In the genomic region with DNA sequence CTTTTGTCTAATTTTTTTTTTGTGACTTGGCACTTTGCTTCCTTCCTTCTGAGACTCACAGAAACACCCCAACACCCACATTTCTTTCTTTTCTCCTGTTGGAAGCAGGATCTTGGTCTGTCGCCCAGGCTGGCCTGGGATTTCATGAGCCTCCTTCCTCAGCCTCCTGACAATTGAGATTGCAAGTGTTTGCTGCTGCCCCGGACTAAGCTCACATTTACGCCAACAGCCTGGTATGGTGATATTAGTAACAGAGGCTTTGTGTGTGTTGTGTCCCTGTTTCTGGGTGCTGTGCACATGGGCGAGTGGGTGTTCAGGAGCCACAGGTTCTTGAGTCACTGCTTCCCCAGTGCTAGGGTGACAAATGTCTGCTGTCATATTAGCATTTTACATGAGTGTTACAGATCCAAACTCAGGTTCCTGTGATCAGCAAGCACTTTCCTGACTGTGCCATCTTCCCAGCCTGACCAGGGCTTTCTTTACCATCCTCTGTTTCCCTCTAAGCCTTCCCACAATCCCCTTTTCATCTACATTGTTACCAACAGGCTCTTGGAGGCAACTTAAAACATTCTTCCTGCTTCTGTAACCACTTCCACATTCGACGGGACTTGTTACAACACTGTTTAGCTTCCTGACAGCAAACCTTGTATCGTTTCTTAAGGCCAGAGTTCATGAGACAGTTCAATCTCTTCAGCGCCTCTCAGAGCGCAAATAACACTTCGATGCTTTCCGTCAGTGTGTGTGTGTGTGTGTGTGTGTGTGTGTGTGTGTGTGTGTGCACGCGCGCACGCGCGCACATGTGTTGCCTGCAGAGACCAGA, we compare ENCODE assay signal across 11 mouse cellular contexts. TPM values are rescaled to one million over a fixed set of nuclear protein-coding genes. Genes with fewer than 3 reads are reported as not detected.
DNase-seq lines count a peak whose midpoint lies in the region; ATAC-seq and TF ChIP-seq lines count a peak whose summit lies in the region.
"Had no signal": no experiment of that assay in that cellular context is flagged by ENCODE, and none has a peak within 500 bp of the region (broad histone marks: within the 10 kb centered on the region; RNA-seq: fewer than 3 reads in every experiment).

No protein-coding gene starts in this region.

- TF ChIP-seq POLR2A in bone marrow macrophage, adult 2 months (IDR thresholded peaks at IDR 0.05; ENCODE audit: borderline replicate concordance, low read depth, low read length): no peak

- 74% methylated on average over 17 of the region's 17 CpGs for WGBS in lung, postnatal 0 days
- WGBS in kidney, embryonic 15.5 days: 85% methylated on average over 17 of the region's 17 CpGs

- no peaks in the 10 kb centered on the region for H3K4me1 ChIP-seq in lung, postnatal 0 days (ENCODE audit: insufficient read depth, low read depth, low read length)
- H3K4me1 ChIP-seq in bone marrow macrophage, adult 2 months (ENCODE audit: control insufficient read depth, insufficient read depth, low read length): peaks cover 39% of the 10 kb centered on the region
- no peaks in the 10 kb centered on the region for H3K4me1 ChIP-seq in kidney, embryonic 15.5 days
- H3K4me1 ChIP-seq: embryonic facial prominence, embryonic 12.5 days; hindbrain, embryonic 15.5 days; lung, embryonic 15.5 days had no signal

- peak; percentile 86 for ATAC-seq in frontal cortex, adult (ENCODE audit: low TSS enrichment)
- ATAC-seq in lung, postnatal 0 days: no peak
- peak; percentile 80 for ATAC-seq in monocyte, adult 5-6 weeks (replicated peaks; ENCODE audit: insufficient number of reproducible peaks, low FRiP score, low TSS enrichment, poor library complexity, severe bottlenecking)
- no peak for ATAC-seq in kidney, embryonic 15.5 days (replicated peaks; ENCODE audit: low FRiP score)

- TF ChIP-seq EP300 in lung, postnatal 0 days (IDR thresholded peaks at IDR 0.05): 0 out of 2 replicates have a peak, but pooled peaks have one; percentile 20

- no peaks in the 10 kb centered on the region for H3K36me3 ChIP-seq in lung, postnatal 0 days (ENCODE audit: insufficient read depth, low read length)
- H3K36me3 ChIP-seq in kidney, embryonic 15.5 days: 0 out of 2 replicates have a peak, but pooled peaks cover 4% of the 10 kb centered on the region
- H3K36me3 ChIP-seq: lung, embryonic 15.5 days had no signal

- no peak overlapping the region for H3K9ac ChIP-seq in lung, postnatal 0 days (replicated peaks; ENCODE audit: low read depth)
- H3K9ac ChIP-seq in kidney, embryonic 15.5 days: no peak overlapping the region
- H3K9ac ChIP-seq: embryonic facial prominence, embryonic 12.5 days; hindbrain, embryonic 15.5 days; lung, embryonic 15.5 days had no signal

- H3K27me3 ChIP-seq in lung, postnatal 0 days (replicated peaks; ENCODE audit: insufficient read depth, low read length): no peaks in the 10 kb centered on the region
- H3K27me3 ChIP-seq in kidney, embryonic 15.5 days: no peaks in the 10 kb centered on the region
- H3K27me3 ChIP-seq: embryonic facial prominence, embryonic 12.5 days; hindbrain, embryonic 15.5 days; lung, embryonic 15.5 days had no signal

- H3K4me2 ChIP-seq in lung, postnatal 0 days (replicated peaks; ENCODE audit: low read depth, low read length): no peak overlapping the region
- no peak overlapping the region for H3K4me2 ChIP-seq in kidney, embryonic 15.5 days
- H3K4me2 ChIP-seq: embryonic facial prominence, embryonic 12.5 days; hindbrain, embryonic 15.5 days; lung, embryonic 15.5 days had no signal

- DNase-seq in frontal cortex, postnatal 10 days (ENCODE audit: low spot score in 2 of 2): no peak
- DNase-seq in lung, postnatal 0 days (ENCODE audit: low spot score): peak; percentile 53
- no peak for DNase-seq in lung, postnatal 14 days
- DNase-seq in kidney, adult 11 months: no peak

- H3K9me3 ChIP-seq in lung, postnatal 0 days (ENCODE audit: low read length): no peaks in the 10 kb centered on the region
- H3K9me3 ChIP-seq in kidney, embryonic 15.5 days (replicated peaks): no peaks in the 10 kb centered on the region
- H3K9me3 ChIP-seq: embryonic facial prominence, embryonic 12.5 days; hindbrain, embryonic 15.5 days; lung, embryonic 15.5 days had no signal

- no peak for TF ChIP-seq CTCF in lung, postnatal 0 days (IDR thresholded peaks at IDR 0.05)
- TF ChIP-seq CTCF in bone marrow macrophage, adult 2 months (IDR thresholded peaks at IDR 0.05; ENCODE audit: low read depth, low read length): no peak

- H3K27ac ChIP-seq in lung, postnatal 0 days (ENCODE audit: low read length): no peak overlapping the region
- peak overlapping the region; percentile 90 for H3K27ac ChIP-seq in bone marrow macrophage, adult 2 months (ENCODE audit: insufficient read depth, low read depth, low read length)
- H3K27ac ChIP-seq in kidney, embryonic 15.5 days: no peak overlapping the region
- H3K27ac ChIP-seq: embryonic facial prominence, embryonic 12.5 days; hindbrain, embryonic 15.5 days; lung, embryonic 15.5 days had no signal

- no peak overlapping the region for H3K4me3 ChIP-seq in lung, postnatal 0 days (ENCODE audit: low read depth, low read length)
- peak overlapping the region; percentile 1; the same call in 1 of the 2 replicates for H3K4me3 ChIP-seq in bone marrow macrophage, adult 2 months (ENCODE audit: insufficient read depth, low read length)
- no peak overlapping the region for H3K4me3 ChIP-seq in kidney, embryonic 15.5 days (replicated peaks)
- H3K4me3 ChIP-seq: embryonic facial prominence, embryonic 12.5 days; hindbrain, embryonic 15.5 days; lung, embryonic 15.5 days had no signal

RNA-seq across cellular contexts. Expression of gene Shisa5, which starts 15.3 kb away (rescaled TPM):
- 194 and 216 TPM in 2 replicates for polyA plus RNA-seq in lung, postnatal 0 days (2015; fragmentation: Nextera tagmentation; extraction: Ambion mirVana)
- 324 and 428 TPM in 2 replicates for polyA plus RNA-seq in bone marrow macrophage, adult 2 months (2012; ENCODE audit: insufficient read depth, insufficient read length, missing spikeins)
- total RNA-seq in monocyte, adult 5-6 weeks (2017): 523 to 1,277 TPM (median 526 TPM) in 3 replicates
- polyA plus RNA-seq in kidney, embryonic 15.5 days (2015; fragmentation: Nextera tagmentation; extraction: Ambion mirVana): 81.7 and 95.6 TPM in 2 replicates

RNA-seq across cellular contexts. Expression of gene Pfkfb4, which starts 31.5 kb away (rescaled TPM):
- 22.0 and 22.8 TPM in 2 replicates for polyA plus RNA-seq in lung, postnatal 0 days (2015; fragmentation: Nextera tagmentation; extraction: Ambion mirVana)
- polyA plus RNA-seq in bone marrow macrophage, adult 2 months (2012; ENCODE audit: insufficient read depth, insufficient read length, missing spikeins): 41.7 and 44.5 TPM in 2 replicates
- total RNA-seq in monocyte, adult 5-6 weeks (2017): 48.6 to 70.1 TPM (median 67.8 TPM) in 3 replicates
- 8.7 and 10.6 TPM in 2 replicates for polyA plus RNA-seq in kidney, embryonic 15.5 days (2015; fragmentation: Nextera tagmentation; extraction: Ambion mirVana)

RNA-seq across cellular contexts. Expression of gene Trex1, which starts 36.5 kb away (rescaled TPM):
- 19.3 and 20.9 TPM in 2 replicates for polyA plus RNA-seq in lung, postnatal 0 days (2015; fragmentation: Nextera tagmentation; extraction: Ambion mirVana)
- 88.4 and 110 TPM in 2 replicates for polyA plus RNA-seq in bone marrow macrophage, adult 2 months (2012; ENCODE audit: insufficient read depth, insufficient read length, missing spikeins)
- 47.4 to 94.7 TPM (median 64.7 TPM) in 3 replicates for total RNA-seq in monocyte, adult 5-6 weeks (2017)
- polyA plus RNA-seq in kidney, embryonic 15.5 days (2015; fragmentation: Nextera tagmentation; extraction: Ambion mirVana): 11.1 and 13.8 TPM in 2 replicates

RNA-seq across cellular contexts. Expression of gene Ucn2, which starts 37.3 kb away (rescaled TPM):
- not detected in 2 replicates for polyA plus RNA-seq in lung, postnatal 0 days (2015; fragmentation: Nextera tagmentation; extraction: Ambion mirVana)
- polyA plus RNA-seq in bone marrow macrophage, adult 2 months (2012; ENCODE audit: insufficient read depth, insufficient read length, missing spikeins): not detected in 2 replicates
- not detected in 3 replicates for total RNA-seq in monocyte, adult 5-6 weeks (2017)
- polyA plus RNA-seq in kidney, embryonic 15.5 days (2015; fragmentation: Nextera tagmentation; extraction: Ambion mirVana): 0.14 and 0.18 TPM in 2 replicates
- polyA plus RNA-seq: hindbrain, embryonic 15.5 days; lung, embryonic 15.5 days had no signal

RNA-seq across cellular contexts. Expression of gene Atrip, which starts 50.8 kb away (rescaled TPM):
- 11.4 and 12.6 TPM in 2 replicates for polyA plus RNA-seq in lung, postnatal 0 days (2015; fragmentation: Nextera tagmentation; extraction: Ambion mirVana)
- 7.2 and 9.9 TPM in 2 replicates for polyA plus RNA-seq in bone marrow macrophage, adult 2 months (2012; ENCODE audit: insufficient read depth, insufficient read length, missing spikeins)
- 11.1 to 17.6 TPM (median 15.7 TPM) in 3 replicates for total RNA-seq in monocyte, adult 5-6 weeks (2017)
- polyA plus RNA-seq in kidney, embryonic 15.5 days (2015; fragmentation: Nextera tagmentation; extraction: Ambion mirVana): 26.3 and 27.0 TPM in 2 replicates

Comparison
In these comparisons a context has a peak if more than half of its experiments do, and no peak if none do; other contexts are left out.
1. ATAC-seq: peak in frontal cortex, adult (single experiment) and monocyte, adult 5-6 weeks (single experiment); none in lung, postnatal 0 days (single experiment) and kidney, embryonic 15.5 days (single experiment).